Mouse (Mus musculus) cerebellum, adult 9-10 months (tissue): ENCODE measurements around the gene Trim72.

Source experiments
- DNase-seq: peaks from one replicate; pipeline ENCODE4 v3.0.0; 2022

The Trim72 gene

GRCm38 (mm10) chr7:128003688-128004087 is at the start of gene Trim72:
Gene Trim72, plus strand, starts transcription at chr7:128003949.
- peak; percentile 88 for DNase-seq

- no peak for DNase-seq
Observed at GRCm38 (mm10) chr7:127959364-127959763, 44.4 kb upstream of the Trim72 start.

- DNase-seq, result peak; percentile 44
Observed at GRCm38 (mm10) chr7:127966371-127966918, 37.3 kb upstream of the Trim72 start.

- peak; percentile 97 for DNase-seq
Observed at GRCm38 (mm10) chr7:127967004-127967921, 36.5 kb upstream of the Trim72 start, which contains the start of gene Fus. Gene Fus, plus strand, starts transcription at chr7:127967457.

GRCm38 (mm10) chr7:127967922-127968828 is 35.6 kb upstream of the Trim72 start:
- DNase-seq, result peak; percentile 75

- DNase-seq, result no peak
Observed at GRCm38 (mm10) chr7:127974413-127974930, 29.3 kb upstream of the Trim72 start.

GRCm38 (mm10) chr7:127978856-127979255 is 24.9 kb upstream of the Trim72 start:
- no peak for DNase-seq

GRCm38 (mm10) chr7:127980606-127981005 is 23.1 kb upstream of the Trim72 start:
- no peak for DNase-seq

- no peak for DNase-seq
Observed at GRCm38 (mm10) chr7:127988904-127989303, 14.8 kb upstream of the Trim72 start.

- DNase-seq, result peak; percentile 75
Observed at GRCm38 (mm10) chr7:127991643-127992487, 11.9 kb upstream of the Trim72 start.

GRCm38 (mm10) chr7:127992488-127993340 is 11.0 kb upstream of the Trim72 start:
- DNase-seq, result no peak

- no peak for DNase-seq
Observed at GRCm38 (mm10) chr7:127993341-127993977, 10.3 kb upstream of the Trim72 start, which contains the start of gene Pycard. Gene Pycard, minus strand, starts transcription at chr7:127993867.

GRCm38 (mm10) chr7:127999436-127999835 is 4.3 kb upstream of the Trim72 start:
- DNase-seq, result no peak

- no peak for DNase-seq
Observed at GRCm38 (mm10) chr7:128000068-128000950, 3.4 kb upstream of the Trim72 start.

- no peak for DNase-seq
Observed at GRCm38 (mm10) chr7:128003098-128003497, 651 bp upstream of the Trim72 start.

- no peak for DNase-seq
Observed at GRCm38 (mm10) chr7:128004150-128004486, 369 bp downstream of the Trim72 start.

GRCm38 (mm10) chr7:128004487-128005362 is 976 bp downstream of the Trim72 start:
- peak; percentile 16 for DNase-seq

- DNase-seq, result peak; percentile 46
Observed at GRCm38 (mm10) chr7:128006193-128006592, 2.4 kb downstream of the Trim72 start.
